Mouse (Mus musculus): Measurements from ENCODE around the gene Map1s.

Map1s gene

DNA sequence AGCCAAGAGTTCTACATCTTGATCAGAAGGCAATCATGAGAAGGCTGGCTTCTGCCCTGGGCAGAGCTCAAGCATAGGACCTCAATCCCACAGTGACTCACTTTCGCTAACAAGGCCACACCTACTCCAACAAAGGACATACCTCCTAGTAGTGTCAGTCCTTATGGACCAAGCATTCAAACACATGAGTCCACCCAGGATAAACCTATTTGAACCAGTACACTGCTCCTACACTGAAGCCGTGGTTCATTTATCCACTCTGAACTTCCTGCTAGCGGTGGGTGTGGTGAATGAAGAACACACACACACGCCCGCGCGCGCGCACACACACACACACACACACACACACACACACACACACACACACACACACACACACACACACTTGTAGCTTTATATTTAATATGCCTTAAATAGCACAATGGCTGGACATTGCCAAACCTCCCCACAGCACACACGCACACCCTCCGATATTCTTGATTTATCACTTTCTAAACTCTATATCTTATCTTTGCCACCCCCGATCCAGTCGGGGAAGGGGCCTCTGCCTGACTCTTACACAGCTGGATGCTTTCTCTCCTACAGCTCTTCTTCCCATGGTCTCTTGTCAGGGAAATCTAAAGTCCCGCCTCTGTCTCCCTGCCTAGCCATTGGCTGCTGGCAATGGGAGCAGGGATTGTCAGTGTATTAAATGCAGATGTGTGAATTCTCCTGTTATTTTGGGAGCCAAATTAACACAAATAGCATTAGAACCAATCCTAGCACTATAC, 55.2 kb downstream of the Map1s start:
- DNase-seq = no peak

GRCm38 (mm10) chr8:70964159-70964558, 58.4 kb downstream of the Map1s start:
- peak; percentile 68 for DNase-seq

GRCm38 (mm10) chr8:70964861-70965260, 59.1 kb downstream of the Map1s start:
- no peak for DNase-seq

Data from thymus, postnatal 4 days (tissue).